Mouse (Mus musculus) common myeloid progenitor, adult 5-6 weeks (primary cell): ENCODE results near the gene Pcsk2. TPM values are rescaled to one million over a fixed set of nuclear protein-coding genes. Genes with fewer than 3 reads are reported as not detected.

ENCODE experiments used
- ATAC-seq: replicated peaks from 2 replicates; pipeline ENCODE4 v1.8.0; 2016; ENCODE audit warnings: low read depth, mild to moderate bottlenecking, moderate TSS enrichment, inconsistent platforms; ENCODE audit not compliant: poor library complexity, severe bottlenecking
- total RNA-seq: library from RNA; stranded (forward); fragments of 200-1000, 187-1606 nt; gene quantifications from 2 replicates; pipeline ENCODE4 v1.2.3, GENCODE M21; 2017

The Pcsk2 gene
- total RNA-seq, 1 experiment from 2014 or later, result not detected

DNA sequence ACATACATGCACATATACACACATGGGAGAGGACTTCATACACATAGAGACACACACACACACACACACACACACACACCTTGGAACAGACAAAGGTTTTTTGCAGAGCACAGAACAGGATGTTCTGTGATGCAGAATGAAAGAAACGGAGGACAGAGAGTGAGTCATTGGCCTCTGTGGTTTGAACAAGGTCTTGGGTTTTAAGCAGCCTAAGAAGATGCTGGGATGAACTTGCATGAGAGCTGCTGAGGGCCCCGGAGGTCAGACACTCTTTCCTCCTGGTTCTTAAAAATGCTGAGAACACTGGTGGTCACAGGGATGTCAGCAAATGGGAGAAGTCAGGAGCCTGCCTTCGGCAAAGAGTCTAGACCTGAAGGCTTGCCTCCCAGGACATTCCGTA is 178.1 kb downstream of the Pcsk2 start:
- ATAC-seq, result no peak

DNA sequence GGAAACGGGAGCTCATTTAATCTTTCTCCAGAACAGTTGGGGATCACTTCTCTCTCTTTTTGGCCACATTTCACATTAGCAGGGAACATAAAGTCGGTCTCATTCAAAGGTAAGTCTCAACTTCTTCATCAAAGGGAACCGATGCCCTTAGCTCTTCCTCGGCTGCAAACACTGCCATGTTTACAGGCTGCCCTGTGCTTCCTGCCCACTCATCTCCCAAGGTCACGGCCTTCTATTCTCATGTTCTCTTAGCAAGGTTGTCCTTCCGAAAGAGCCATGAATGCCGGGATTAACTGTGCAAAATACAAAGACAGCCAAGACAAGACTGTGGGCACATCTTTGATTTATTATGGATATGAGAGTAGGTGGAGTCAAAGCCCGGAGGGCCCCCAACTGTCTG is 178.8 kb downstream of the Pcsk2 start:
- no peak for ATAC-seq

DNA sequence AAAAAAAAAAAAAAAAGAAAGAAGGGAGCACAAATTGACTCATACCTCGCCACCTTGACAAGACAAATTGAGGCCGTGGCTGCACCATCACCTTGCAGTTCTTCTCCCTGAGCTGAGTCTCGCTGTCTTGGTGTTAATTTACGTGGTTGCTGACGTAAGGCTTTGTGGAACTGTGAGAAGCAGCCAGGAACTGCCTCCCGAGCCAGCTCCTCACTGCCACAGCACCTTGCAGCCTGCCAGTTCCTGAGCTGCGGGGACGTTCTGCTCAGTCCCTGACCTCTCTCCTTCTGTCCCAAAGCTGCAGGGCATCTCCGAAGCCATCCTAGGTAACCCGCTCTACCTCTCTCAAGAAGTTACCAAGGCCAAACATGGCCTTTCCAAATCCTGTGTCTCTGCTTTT is 186.5 kb downstream of the Pcsk2 start:
- ATAC-seq, result no peak

DNA sequence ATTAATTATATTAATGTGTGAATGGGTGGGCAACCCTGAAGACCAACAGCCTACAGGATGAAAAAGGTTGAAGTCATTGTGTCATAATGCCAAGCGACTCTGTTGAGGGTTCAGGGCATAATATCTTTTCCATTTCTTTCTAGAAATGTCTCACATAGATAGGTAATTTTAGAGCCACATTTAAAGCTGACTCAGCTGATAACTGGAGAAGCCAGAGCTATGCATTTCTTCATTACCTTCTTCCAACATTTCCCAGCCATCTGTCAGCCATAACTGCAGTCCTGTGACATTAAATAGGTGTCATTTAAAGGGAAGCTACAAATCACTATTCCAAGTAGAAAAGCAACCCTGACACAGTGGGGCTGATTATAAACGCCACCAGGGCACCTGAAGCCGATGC is 189.5 kb downstream of the Pcsk2 start:
- no peak for ATAC-seq

DNA sequence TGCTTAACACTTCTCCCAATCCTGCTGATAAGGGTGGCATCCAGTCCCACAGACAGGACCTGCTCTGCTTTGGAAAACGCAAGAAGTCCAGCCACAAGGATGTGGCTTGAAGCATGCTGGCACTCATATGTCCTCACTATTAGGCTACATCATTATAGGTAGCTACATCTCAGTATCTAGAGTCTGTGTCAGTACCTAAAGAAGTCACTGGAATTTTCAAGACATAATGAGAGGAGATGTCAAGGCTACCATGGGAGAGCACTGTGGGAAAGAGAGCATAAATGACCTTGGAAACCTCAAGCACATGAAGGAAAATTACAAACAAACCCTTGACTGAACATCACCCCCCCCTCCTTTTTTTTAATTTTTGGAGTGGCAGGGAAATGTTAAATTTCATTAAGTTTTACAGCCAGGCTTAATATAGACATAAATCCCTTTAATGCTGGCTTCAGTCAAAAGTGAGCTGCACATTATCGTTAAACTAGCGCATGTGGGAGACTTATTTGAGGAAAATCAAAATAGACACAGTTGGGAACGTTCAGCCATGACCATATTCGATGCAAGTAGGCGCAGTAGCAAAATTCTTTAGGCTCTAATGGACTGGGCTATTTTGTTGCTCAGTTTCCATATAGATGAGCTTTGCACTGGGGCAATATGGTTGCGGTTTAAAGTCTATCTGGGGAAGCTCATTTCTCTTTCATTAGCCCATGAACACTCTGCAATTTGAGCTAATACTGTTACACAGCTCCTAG is 193.7 kb downstream of the Pcsk2 start:
- ATAC-seq, result no peak

DNA sequence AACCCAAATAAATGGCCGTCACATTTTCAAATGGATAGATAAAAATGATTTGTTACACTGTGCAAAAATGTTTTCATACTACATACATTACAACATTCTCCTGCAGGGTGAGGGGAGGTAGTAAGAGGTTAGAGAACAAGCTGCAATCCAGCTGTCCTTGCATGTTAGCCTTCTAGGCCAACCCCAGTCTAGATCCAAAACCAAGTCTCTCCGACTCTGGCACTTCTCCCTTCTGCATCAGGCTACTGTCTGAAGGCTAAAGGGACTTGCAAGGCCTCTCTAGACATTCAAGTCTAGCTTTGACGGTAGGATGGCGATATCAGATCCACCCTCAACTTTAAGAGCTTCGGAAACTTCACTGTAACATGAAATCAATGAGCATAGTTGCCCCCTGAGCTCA is 196.5 kb downstream of the Pcsk2 start:
- ATAC-seq, result no peak

DNA sequence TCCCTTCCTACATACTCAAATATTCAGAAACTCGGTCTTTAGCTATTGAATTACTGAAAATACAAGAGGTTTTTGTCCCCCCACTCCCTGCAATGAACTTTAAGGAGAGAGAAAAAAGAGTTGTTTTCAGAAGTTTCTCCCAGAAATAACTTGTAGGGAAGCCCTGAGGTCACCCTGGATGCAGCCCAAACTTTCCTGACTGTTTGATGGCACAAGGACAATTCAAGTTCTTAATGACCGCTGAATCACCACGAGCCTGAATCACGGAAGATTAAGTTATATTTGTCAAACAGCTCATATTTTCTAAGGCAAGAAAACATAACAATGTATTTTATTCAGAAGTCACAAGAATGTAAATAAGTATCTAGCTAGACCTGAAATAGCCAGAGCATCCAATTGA is 197.1 kb downstream of the Pcsk2 start:
- no peak for ATAC-seq

DNA sequence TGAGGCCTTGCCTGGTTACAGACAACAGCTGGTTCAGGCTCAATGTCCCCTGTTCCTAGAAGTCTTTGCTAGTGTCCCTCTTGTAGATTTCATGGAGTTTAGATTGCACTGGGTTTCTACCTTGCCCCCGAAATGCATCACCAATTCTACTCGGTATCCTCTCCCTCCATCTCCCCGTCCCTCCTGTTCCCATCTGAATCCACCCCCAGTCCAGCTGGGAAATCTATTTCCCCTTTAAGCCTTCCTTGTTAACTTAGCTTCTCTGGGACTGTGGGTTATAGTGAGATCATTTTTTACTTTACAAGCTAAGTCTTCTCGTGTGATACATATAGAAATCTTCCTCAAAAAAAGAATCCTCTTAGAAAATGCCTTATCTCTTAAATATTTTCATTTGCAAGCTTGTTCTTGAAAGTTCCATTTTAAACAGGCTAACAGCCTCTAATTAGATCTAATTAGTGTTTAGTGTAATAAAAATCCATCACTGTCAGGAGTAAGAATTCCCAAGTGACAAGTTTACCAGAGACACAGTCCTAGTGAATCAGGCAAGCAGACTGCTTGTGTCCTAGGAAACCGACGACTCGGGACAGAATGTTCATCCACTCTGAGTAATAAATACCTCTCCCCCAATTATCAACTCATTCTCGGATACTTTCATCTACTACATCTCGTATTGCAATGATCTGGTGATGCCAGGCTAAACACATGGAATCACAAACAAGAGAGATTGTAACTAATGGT is 206.3 kb downstream of the Pcsk2 start:
- ATAC-seq, result no peak

DNA sequence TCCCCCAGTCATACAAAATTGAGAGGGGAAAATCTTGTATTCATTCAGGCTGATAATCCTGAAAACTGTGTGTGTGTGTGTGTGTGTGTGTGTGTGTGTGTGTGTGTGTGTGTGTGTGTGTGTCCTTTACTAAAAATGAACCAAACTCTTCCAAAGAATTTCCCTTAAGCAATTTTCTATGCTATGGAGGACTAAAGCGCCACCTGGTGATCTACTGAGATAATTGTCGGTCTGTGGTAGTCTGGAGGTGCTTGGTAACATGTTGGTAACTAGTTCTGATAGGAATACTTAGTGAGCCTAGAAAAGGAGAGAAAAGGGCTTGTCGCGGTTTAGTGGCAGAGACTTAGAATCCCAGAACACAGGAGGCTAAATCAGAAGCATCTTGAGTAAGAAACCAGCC is 230.5 kb downstream of the Pcsk2 start:
- ATAC-seq, result no peak

DNA sequence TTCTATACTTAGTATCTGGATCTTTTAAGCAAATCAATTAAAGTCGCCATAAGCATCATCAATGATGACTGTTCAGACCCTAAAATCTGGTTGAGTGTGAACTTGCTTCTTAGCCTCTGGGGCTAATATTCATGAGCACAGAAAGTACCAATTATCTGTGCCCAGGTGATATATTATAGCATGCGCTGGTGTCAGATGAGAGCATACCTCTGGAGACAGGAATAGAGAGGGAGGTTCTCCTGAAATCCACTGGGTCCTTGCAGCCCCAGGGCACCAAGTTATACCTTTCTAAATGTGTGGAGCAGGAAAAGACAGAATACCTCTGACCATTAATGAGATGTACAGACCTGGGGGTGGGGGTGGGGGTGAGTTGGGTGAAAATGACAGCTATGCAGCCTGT is 234.4 kb downstream of the Pcsk2 start:
- ATAC-seq, result no peak

DNA sequence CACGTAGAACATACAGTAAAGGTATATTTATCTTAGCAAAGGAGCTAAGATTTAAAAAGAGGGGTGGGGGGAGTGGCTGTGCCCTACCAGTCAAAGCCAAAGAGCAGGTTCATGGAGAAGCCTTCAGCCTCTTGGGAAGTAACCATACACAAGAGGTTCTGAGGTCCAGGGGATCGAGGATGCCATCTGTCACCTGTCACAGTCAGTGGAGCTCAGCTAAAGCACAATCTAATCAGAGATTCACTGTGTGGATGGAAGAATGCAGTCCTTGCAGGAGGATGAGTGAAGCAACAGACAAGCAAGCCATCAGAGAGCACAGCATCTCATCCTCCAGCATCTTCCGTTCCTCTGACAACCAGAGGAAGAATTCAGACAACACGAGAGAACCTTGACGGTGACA is 244.0 kb downstream of the Pcsk2 start:
- ATAC-seq, result no peak

DNA sequence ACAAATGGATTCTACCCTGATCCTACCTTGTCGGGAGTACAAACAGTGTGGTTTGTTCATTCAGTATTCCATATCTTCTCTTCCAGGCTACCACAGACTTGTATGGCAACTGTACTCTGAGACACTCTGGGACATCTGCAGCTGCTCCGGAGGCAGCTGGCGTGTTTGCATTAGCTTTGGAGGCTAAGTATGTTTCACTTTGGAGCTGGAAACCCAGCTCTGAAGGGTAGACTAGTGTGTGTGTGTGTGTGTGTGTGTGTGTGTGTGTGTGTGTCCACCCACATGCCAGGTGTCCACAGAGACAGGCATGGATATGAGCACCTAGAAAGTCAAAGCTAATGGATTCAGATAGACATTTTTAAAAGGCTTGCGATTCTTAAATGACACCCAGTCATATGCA is 249.9 kb downstream of the Pcsk2 start:
- no peak for ATAC-seq

DNA sequence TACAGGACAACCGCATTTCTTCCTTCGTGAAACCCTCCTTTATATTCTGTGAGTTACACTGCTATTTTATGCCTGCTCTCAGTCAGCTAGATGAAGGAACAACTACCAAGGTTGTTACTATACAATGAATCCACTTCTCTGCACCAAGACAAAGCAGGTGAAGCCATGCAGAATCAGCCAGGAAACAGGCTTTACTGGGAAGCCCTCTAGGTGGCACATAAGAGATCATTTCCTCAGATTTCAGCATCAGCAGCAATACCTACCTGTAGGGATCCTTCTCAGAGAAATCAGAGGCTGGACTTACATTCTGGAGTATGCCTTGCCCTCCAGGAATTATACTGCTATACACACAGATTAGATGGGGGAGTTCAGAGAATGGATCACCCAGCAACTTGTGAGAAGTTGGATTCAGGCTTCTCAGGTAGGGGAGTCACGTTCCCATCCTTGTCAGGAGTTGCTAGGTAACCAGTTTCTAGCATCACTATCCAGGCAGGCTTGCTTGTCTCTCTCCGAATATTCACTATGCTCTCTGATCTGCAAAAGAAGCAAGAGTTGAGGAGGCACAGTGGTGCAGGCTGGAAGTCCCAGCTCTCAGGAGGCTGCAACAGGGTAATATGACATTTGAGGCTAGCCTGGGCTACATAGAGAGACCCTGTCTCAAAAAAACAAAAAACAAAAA is 250.5 kb downstream of the Pcsk2 start:
- no peak for ATAC-seq

DNA sequence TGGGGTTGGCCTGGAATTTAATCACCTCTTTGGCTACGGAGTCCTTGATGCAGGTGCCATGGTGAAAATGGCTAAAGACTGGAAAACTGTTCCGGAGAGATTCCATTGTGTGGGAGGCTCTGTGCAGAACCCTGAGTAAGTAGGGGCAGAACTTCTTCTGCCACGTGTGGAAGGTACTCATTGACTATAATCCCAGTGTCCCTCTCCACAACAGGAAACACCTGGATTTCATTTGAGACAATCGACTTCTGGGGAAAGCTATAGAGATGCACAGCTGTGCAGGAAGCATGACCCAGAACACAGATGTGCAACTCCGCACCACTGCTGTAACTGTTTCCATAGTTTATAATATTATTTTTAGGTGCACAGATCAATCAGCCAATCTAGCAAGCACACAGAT is 255.1 kb downstream of the Pcsk2 start:
- ATAC-seq, result no peak

DNA sequence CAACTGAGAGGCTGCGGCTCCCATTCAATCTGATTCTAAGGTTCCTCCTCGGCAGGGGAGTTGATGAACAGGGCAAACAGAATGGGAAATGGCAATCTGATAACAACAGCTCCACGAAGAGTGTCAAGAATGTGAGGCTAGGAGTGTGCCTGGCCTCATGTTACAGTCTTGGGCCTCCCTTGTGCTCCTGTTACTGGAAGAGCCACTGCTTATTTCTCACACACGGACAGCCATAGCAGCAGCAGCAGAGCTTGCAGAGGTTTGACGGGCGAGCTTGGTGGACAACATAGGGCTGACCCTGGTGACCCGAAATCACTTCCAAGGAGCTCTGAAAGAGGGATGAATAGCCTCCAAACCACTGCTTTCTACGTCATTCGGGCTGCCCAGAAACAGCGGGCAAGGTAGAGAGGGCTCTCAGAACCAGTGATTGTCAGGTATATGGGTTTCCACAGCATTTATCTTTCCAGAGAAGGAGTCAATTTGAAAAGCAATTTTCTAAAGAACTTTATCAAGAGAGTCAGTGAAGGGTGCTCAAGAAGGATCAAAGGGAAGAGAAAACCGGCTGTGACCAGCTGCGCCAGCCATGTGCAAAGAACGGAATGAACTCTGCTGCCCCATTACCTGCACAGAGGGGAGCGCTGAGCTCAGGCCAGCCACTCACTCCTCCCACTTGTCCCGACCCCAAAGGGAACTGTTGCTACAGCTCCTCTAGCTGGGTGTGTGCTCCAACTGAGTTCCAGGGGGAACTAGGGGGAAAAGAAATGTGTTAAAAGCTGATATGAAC is 260.4 kb downstream of the Pcsk2 start:
- no peak for ATAC-seq

DNA sequence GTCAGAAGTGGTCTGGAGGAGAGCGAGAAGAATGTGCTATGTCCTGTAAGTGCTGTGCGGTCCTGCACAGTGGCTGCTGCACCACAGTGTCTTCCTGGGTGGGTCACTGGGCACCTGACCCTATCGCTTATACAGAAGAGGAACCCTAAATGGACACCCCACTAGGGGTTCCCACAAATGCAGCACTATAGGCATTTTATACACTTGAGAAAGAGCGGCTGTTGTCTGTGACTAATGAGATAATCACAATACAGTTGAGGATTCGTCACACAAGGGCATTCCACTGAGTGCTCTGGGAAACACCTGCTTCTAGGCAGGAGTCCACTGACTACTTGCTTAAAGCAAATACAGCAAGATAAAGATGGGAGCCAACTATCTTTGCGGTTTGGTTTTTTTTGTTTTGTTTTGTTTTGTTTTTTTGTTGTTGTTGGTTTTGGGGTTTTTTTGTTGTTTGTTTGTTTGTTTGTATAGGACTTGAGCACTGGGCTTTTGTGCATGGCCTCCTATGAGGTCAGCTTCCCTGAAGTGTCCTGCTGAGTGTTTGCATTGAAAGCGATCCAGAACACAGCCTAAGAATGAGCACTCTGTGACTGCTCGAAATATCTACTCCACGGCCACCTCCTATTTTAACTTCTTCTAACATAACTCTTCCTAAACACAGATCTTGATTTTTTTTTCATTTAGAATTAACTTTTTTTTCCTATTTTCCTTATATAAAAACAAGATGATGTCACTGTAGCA is 261.1 kb downstream of the Pcsk2 start:
- ATAC-seq, result no peak

DNA sequence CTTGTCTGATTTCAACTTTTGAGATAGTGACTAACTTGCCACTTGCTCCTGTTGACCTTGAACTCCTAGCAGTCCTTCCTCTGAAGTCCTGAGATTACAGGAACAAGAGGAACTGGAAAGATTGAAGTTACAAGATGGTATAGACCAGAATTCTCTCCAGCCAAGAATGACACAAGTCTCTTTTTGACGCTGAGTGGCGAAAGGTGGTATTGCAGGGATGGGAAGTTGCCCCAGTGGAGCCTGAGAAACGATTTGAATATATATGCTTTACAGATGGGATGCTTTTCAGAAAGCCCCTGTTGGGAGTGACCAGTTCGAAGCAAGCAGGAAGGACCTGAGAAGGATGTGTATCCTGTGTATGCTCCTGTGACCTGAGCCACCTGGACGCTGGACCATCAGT is 262.8 kb downstream of the Pcsk2 start:
- ATAC-seq, result no peak

DNA sequence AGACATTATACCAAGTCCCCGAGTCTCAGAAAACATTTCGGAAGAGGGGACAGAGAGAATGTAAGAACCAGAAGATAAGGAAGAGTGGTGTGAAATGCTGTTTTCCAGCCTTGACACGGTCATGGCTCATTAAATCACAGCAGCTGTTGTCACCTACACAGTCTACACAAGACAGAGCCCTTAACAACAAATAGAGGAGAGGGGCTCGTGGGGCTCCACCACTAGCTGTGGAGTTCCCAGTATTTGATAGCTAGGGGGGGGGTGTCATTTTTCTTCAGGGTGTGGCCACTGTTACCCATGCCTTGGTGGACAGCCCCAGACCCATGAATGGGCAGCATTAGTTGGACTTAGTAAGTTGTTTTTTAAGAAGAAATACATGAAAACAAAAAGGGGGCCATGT is 266.3 kb downstream of the Pcsk2 start:
- ATAC-seq, result no peak

DNA sequence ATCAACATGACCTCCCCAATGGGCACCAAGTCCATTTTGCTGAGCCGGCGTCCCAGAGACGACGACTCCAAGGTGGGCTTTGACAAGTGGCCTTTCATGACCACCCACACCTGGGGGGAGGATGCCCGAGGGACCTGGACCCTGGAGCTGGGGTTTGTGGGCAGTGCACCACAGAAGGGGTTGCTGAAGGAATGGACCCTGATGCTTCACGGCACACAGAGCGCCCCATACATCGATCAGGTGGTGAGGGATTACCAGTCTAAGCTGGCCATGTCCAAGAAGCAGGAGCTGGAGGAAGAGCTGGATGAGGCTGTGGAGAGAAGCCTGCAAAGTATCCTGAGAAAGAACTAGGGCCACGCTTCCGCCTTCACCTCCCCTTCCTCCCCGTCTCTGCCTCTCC is 267.5 kb downstream of the Pcsk2 start:
- no peak for ATAC-seq

DNA sequence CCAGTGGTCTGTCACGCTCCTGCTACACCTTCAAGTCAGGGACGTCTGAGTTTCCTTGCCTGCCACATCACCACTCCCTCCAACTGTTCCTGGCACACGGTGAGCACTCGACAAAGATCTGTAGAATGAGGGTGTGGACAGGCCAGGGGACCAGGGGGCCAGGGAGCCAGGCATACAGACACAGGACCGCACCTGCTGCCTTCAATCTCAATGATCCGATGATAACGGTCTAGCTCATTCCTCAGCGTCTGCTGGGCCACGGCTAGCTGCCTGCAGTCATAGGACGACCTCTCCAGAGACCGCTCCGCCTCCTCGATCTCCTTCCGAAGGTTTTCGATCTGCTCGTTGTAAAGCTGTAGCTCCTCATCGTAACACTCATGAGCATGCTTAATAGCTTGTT is 285.7 kb downstream of the Pcsk2 start:
- no peak for ATAC-seq
